Mouse (Mus musculus): ENCODE results near the gene E130218I03Rik.

GRCm38 (mm10) chr4:134288397-134289256 is 45.2 kb downstream of the E130218I03Rik start:
- TF ChIP-seq CTCF (IDR thresholded peaks at IDR 0.05; ENCODE audit: low read depth) = no peak
- TF ChIP-seq EP300 (IDR thresholded peaks at IDR 0.05; ENCODE audit: low read depth) = no peak
